Mouse (Mus musculus): ENCODE measurements around the gene Itih5.

Gene Itih5

GRCm38 (mm10) chr2:10168016-10168415 lies 14.6 kb downstream of the Itih5 start:
- DNase-seq (ENCODE audit: low spot score) = no peak

GRCm38 (mm10) chr2:10169991-10170390 lies 16.6 kb downstream of the Itih5 start:
- DNase-seq (ENCODE audit: low spot score) = no peak

GRCm38 (mm10) chr2:10193553-10193952 lies 40.2 kb downstream of the Itih5 start:
- no peak for DNase-seq (ENCODE audit: low spot score)

GRCm38 (mm10) chr2:10195162-10195561 lies 41.8 kb downstream of the Itih5 start:
- DNase-seq (ENCODE audit: low spot score) = no peak

- DNase-seq (ENCODE audit: low spot score) = no peak
Measured at GRCm38 (mm10) chr2:10199326-10199725, 46.0 kb downstream of the Itih5 start.

GRCm38 (mm10) chr2:10200736-10201285 lies 47.4 kb downstream of the Itih5 start:
- DNase-seq (ENCODE audit: low spot score) = no peak

- no peak for DNase-seq (ENCODE audit: low spot score)
Measured at GRCm38 (mm10) chr2:10204301-10204700, 50.9 kb downstream of the Itih5 start.

GRCm38 (mm10) chr2:10213468-10213867 lies 60.1 kb downstream of the Itih5 start:
- DNase-seq (ENCODE audit: low spot score) = no peak

GRCm38 (mm10) chr2:10215876-10216565 lies 62.6 kb downstream of the Itih5 start:
- DNase-seq (ENCODE audit: low spot score) = no peak

- DNase-seq (ENCODE audit: low spot score) = no peak
Measured at GRCm38 (mm10) chr2:10216566-10217247, 63.3 kb downstream of the Itih5 start.

- no peak for DNase-seq (ENCODE audit: low spot score)
Measured at GRCm38 (mm10) chr2:10221862-10222261, 68.5 kb downstream of the Itih5 start.

GRCm38 (mm10) chr2:10226907-10227306 lies 73.5 kb downstream of the Itih5 start:
- no peak for DNase-seq (ENCODE audit: low spot score)

GRCm38 (mm10) chr2:10231971-10232370 lies 78.6 kb downstream of the Itih5 start:
- DNase-seq (ENCODE audit: low spot score) = no peak

- DNase-seq (ENCODE audit: low spot score) = no peak
Measured at GRCm38 (mm10) chr2:10236554-10236953, 83.2 kb downstream of the Itih5 start.

GRCm38 (mm10) chr2:10242970-10243369 lies 89.6 kb downstream of the Itih5 start:
- DNase-seq (ENCODE audit: low spot score) = no peak

- DNase-seq (ENCODE audit: low spot score) = no peak
Measured at GRCm38 (mm10) chr2:10250441-10250840, 97.1 kb downstream of the Itih5 start.

GRCm38 (mm10) chr2:10250926-10251325 lies 97.6 kb downstream of the Itih5 start:
- DNase-seq (ENCODE audit: low spot score) = no peak

GRCm38 (mm10) chr2:10251466-10251865 lies 98.1 kb downstream of the Itih5 start:
- DNase-seq (ENCODE audit: low spot score) = no peak

- no peak for DNase-seq (ENCODE audit: low spot score)
Measured at GRCm38 (mm10) chr2:10252016-10252415, 98.6 kb downstream of the Itih5 start.

- DNase-seq (ENCODE audit: low spot score) = no peak
Measured at GRCm38 (mm10) chr2:10253351-10253750, 100.0 kb downstream of the Itih5 start.

- no peak for DNase-seq (ENCODE audit: low spot score)
Measured at GRCm38 (mm10) chr2:10256949-10257348, 103.6 kb downstream of the Itih5 start.

GRCm38 (mm10) chr2:10258312-10258711 lies 104.9 kb downstream of the Itih5 start:
- DNase-seq (ENCODE audit: low spot score) = no peak

GRCm38 (mm10) chr2:10260109-10260508 lies 106.7 kb downstream of the Itih5 start:
- no peak for DNase-seq (ENCODE audit: low spot score)
